Mouse (Mus musculus) heart, postnatal 36 days (tissue): Measurements from ENCODE around the gene Crim1. TPM values are rescaled to one million over a fixed set of nuclear protein-coding genes. Genes with fewer than 3 reads are reported as not detected.
A peak's percentile ranks its signal among the peaks of the same experiment; 100 is the strongest.

Experiments
- DNase-seq, 2 experiments: peaks; one replicate each; pipeline ENCODE4 v3.0.0; 2021 to 2022
- intact Hi-C: fragments of 180-260 bp; cut with DNase I; formaldehyde crosslinking; loops from one replicate; pipeline ENCODE4 v1.15.1; 2025
- total RNA-seq, 2 experiments: library from RNA; stranded (reverse); gene quantifications; 2 replicates each; pipeline ENCODE4 v1.2.3; 2021

The Crim1 gene
- total RNA-seq, 2 experiments from 2014 or later, result 50.7 to 64.8 TPM

DNA sequence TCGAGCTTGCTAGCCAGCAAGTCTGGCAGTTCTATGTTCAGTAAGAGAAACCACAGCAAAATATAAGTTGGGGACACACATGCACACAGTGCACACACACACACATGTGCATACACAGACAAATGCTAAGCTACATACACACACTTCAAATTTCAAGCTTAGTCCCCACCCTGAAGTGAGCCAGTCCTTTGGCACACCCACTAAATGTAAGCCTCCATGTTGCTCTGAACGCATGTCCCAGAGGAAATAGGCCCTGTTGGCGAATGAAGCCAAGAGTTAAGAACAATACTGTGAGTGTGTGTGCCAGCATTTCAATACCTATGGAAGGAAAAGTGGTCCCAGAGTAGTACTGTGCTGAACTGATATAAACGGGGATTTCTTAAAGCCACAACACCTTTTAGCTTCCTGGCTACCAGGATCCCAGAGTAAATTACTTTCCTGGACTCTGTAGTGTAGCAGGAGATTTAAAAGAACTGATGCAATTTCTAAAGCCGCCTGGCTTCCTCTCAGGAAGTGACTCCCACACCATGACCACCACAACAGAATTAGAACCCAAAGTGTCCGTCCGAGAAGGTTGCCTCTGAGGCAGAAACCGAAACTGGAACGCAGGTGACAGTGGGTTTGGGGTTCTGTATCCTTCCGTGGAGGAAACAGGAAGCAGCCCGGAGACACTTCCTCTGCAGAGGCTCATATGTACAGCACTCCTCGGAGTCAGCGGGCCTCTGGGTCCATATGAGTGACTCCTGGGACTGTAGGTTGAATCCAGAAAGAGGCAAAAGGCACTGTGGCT, 162.1 kb downstream of the Crim1 start:
- intact Hi-C loops, result loop anchor here (2.0 to 5.0 kb wide), 4 partner anchors 35 to 117 kb away; no protein-coding TSS in a partner anchor
- peak; percentile 55 to 61 for DNase-seq

DNA sequence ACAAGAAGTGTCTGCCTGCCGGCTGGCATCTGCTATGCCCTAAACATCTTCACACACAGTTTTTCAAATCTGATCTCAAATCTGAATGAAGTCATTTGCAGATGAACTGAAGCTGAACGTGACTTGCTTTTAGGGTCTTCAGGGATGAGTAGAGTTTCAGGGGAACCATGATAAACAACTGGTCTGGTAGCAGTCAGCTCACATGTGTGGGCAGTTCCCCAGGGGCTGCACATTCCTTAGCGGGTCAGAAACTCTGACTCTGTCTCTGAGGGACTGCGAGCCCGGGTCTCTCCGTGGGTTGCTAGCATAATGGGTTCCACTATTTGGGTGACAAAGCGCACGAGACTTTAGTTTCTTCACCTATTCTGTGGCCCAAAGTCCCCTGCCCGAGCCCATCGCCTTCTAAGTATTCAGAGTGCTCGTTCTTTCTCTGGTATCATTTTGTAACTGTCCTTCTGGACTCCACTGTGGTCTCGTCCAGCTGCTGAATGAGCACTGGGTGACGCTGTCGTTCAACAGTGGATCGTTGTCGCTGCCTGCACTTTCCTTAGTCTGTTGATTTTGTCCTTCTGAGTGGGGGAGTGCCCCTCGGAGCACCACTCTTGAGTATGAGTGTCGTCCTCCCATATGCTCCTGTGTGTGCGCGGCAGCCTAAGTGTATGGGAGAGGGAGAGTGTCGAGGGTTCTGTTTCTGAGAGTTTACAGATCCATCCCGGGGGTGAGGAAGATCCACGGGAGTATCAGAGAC, 164.7 kb downstream of the Crim1 start:
- intact Hi-C loops, result loop anchor here (5.0 kb wide), 2 partner anchors 37 to 73 kb away; no protein-coding TSS in a partner anchor
- no peak for DNase-seq

DNA sequence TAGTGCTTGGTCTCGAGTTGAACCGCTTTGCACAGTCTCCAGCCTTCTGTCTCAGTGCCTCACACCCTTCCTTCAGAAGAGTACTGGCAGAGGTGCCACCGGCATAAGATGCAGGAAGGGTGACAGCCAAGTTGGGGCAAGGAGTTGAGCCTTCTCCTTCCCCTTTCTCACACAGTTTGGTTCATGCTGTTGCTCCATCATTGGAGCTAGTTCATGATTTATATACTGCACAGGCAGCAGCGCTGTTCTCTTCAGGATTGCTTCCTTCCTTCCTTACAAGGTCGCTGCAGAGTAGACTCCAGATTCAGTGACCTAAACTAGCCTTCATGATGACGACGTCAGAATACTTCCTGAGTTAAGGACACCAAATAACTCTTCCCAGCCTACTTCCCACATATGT, 166.0 kb downstream of the Crim1 start:
- intact Hi-C loops, result no loop called here
- no peak for DNase-seq

DNA sequence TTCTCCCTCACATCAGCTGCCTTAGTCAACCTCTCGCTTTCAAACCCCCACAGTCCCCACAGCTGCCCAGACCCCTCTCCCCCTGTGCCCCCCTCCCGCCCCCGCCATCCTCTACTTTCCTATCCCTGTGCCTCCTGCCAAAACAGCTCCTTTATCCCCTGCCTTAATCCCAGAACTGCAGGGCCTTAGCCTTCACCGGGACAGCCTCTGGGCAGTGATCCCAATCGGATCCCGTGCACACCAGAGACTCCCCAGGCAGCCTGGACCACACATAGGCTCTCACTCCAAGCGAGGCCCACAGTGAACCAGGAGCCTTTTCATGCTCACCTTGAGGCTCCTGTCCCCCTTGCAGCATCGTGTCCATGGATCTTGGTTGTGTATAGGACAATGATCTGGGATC, 168.4 kb downstream of the Crim1 start:
- no peak for DNase-seq
- intact Hi-C loops, result no loop called here

DNA sequence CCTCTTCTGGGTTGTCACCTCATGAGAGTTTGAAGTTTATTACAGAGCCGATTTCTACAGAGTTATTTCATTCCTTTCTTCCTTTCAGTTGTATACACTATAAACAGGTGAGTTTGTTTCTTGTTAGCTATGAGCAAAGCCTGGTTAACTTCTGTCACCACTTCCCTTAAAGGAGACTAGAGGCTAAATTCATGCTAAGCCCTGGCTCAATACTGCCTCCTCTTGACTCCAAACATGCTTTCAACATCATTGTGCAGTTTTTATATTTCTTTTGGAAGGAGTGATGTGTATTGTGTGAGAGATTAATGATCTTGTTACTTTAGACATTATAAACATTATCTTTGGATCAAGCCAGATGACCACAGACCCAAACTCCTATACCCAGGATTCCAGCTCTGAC, 170.4 kb downstream of the Crim1 start:
- intact Hi-C loops, result loop anchor here (2.0 kb wide), 1 partner anchor 174 kb away; no protein-coding TSS in a partner anchor
- DNase-seq, result no peak

DNA sequence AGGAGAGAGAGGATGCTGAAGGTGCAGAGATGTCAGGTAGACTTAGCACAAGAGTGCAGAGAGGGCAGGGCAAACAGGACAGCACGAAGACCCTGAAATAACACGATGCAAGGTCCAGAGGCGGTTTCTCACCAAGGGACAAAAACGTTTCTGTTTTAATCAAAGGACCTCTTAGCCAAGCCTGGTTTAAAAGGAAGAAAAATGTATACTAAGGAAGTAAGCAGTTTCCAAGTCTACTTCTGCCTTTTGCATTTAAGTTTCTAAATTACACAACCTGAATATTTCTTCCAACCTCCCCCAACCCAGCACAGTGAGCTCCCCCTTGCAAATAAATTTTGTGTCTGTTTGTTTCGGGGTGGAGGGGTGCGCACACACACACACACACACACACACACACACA, 173.1 kb downstream of the Crim1 start:
- DNase-seq, result no peak

DNA sequence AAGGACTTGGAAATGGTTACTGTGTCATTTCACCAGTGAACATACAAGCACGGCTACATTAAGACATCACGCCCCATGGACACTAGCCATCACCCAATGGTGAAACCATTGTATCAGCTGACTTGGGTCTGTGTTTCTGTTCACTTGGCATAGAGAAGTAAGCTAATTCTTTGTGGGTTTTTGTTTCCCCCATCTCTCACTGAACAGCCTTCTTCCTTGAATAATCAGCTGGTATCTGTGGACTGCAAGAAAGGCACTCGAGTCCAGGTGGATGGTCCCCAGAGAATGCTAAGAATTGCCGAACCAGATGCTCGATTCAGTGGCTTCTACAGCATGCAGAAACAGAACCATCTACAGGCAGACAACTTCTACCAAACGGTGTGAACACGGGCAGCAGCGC, 173.8 kb downstream of the Crim1 start:
- intact Hi-C loops, result no loop called here
- no peak for DNase-seq

More for the DNA sequence above, 173.1 kb downstream of the Crim1 start:
- intact Hi-C loops, result no loop called here

DNA sequence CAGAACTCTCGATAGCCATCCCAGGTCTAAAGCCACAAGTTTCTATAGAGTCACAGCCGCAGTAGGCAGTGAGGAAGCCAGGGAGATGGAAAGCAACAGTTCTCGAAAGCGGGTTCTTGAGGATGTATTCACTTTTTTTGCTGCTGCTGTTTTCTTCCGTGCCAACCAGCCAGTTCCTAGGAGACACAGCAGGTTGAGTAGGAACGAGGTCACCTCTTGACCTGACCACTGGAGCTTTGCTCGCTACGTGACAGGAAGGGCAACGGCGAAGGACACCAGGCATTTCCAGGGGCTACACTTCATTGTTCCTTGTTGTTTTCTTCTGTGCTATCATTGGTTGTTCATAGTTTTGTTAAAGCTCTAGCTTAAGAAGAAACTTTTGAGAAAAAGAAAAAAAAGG, 174.7 kb downstream of the Crim1 start:
- no peak for DNase-seq
- intact Hi-C loops, result loop anchor here (5.0 kb wide), 1 partner anchor 78 kb away; no protein-coding TSS in a partner anchor

DNA sequence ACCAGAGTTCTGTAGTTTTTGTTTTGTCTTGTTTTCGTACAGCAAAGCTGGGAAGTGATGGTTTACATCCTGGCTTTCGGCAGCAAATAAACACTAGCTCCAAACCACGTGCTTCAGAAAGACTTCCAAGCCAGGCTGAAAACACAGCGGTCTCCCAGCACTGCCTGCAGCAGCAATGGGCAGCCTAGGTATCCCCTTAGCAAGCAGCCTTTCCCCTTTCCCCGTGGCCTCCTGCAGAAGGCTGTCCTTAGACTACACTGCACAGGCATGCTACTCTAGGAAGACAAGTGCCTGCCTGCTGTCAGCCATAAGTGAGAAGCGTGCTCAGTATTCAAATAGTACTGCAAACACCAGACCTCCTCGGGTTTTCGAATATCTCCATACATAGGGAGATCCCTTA, 176.5 kb downstream of the Crim1 start:
- intact Hi-C loops, result loop anchor here (5.0 kb wide), 1 partner anchor 76 kb away; no protein-coding TSS in a partner anchor
- DNase-seq, result no peak

DNA sequence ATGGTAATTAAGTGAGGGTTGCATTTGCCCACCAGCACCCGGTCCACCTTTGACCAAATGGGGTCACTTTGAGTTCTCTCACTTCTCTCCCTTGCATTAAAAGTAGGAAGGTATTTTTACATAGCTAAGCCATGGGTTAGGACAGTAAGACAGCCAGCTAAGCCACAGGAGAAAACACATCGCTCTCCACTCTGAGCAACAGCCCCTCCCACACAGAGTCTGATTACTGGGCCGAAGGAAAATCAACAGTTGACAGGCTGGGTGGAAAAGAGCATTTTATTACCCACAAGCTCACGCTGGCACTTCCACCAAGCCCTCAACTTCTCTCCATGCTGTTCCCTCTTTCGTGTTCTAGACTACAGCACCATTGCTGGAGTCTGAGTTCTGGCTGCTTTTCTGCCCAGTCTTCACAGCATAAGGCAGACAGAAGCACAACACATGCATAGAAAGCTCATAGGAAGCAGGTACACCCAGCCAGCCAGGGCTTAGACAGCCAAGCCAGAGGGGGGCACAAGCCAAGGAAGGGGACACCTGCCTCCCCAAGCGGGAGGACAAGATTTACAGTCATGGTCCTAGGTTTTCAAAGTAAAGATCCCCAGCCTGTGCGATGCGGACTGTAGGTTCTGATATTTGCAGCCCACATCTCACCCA, 179.2 kb downstream of the Crim1 start:
- DNase-seq, result no peak
- intact Hi-C loops, result loop anchor here (5.0 kb wide), 1 partner anchor 73 kb away; no protein-coding TSS in a partner anchor

DNA sequence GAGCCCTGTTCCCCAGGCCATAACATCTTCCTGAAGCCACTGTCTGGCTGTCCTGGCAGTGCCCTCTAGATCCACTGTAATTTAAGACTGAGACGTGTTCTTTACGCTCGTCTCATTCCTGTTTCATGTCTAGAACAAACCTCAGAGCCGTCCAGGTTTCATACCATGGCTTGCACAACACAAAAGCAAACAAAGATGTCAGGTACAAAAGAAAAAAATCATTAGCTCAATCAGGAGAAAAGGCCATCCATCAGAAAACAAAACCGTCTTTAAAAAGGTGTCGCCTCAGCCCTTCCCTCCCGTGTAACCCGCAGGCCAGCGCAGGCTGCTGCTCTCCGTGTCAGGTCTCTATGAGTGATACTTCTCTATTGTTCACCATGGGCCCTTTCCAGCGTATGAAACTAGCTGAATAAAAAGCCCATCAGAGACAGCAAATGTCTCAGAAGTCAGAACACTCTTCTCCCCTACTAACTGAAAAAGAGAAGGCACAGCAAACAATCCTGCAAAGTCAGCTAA, 179.7 kb downstream of the Crim1 start:
- no peak for DNase-seq
- intact Hi-C loops, result loop anchor here (5.0 kb wide), 1 partner anchor 73 kb away; no protein-coding TSS in a partner anchor

DNA sequence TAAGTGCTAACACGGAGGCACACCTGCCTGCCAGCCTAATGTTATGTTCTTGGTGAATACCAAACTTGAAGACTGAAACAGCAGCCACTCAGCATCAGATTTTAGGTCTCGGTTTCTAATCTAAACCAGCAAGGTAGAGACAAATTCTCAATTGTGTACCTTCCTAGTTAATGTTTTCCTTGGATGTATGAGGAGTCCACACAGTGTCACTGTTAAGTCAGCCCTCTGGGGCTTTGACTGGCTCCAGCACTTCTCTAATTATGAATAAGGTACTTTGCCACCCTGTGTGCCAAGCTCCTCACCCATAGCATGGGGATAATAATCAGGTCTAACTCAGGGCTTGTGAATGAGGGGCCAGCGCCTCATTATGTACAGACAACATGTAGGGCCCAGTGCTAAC, 182.3 kb downstream of the Crim1 start:
- intact Hi-C loops, result no loop called here

DNA sequence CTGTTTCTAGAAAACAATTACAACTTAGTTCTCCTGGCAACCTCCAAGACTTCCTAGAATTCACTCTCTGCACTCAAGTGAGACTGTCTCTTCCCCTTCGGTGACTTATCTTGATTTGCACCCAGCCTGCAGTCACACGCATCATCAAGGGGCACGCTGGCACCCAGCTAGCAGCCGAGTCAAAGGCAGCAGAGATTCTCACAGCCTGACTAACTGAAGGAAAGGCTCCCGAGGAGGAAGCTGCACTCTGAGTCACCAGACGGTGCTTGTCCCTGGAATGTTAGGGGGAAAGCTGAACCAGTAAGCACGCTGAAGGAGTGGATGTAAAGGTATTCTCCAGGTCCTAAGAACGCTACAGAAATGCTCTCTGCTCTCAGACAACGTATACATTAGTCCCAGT, 187.6 kb downstream of the Crim1 start:
- intact Hi-C loops, result no loop called here
- DNase-seq, result no peak

More for the DNA sequence above, 182.3 kb downstream of the Crim1 start:
- DNase-seq, result no peak

DNA sequence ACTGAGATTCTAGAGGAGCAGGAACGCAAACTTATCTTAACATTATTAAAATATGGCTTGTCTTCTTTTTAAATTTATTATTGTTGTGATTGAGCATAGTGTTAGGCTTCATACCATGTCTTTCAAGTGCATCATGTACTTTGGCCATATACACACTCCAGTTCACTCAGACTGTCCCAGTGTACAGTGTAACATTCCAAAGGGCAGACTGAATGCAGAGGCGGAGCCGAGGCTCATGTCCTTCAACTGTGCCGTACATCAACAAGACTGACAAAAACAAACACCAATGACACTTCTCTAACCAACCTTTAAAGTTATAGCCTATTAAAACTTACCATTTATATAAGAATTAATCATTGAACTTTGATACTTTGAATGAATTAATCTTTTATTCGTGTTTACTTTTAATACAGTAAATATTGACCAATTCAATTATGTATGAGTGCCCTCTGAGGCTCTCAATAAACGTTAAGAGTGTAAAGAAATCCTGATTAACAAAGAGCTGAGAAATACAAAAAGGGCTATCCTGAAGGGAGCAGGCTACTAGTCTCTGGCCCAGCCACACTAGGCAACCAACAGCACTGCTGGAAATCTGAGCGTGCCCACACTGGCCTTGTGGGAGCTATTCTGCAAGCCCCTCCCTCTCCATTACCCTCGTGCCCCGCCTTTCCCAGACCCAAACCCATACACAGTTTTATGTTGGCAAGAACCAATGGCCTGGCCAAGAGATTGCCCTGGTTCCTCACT, 188.2 kb downstream of the Crim1 start:
- DNase-seq, result no peak
- intact Hi-C loops, result no loop called here

DNA sequence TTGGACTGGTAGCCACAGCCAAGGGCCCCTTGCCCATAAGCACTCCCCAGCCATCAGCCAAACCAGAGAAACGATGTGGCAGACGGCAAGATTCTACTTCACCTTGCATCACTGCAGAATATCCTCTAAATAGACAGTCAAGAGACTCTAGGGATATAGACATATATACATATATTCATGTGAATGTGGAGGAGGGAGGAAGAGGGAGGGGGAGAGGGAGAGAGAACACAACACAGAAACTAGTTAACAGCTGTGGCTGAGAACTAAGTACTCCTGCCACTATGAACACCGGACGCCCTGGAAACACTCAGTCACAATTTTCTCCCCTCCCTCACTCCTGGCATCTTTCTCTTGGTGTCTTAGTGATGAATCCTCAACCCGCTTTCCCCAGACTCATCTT, 189.5 kb downstream of the Crim1 start:
- intact Hi-C loops, result no loop called here
- no peak for DNase-seq

DNA sequence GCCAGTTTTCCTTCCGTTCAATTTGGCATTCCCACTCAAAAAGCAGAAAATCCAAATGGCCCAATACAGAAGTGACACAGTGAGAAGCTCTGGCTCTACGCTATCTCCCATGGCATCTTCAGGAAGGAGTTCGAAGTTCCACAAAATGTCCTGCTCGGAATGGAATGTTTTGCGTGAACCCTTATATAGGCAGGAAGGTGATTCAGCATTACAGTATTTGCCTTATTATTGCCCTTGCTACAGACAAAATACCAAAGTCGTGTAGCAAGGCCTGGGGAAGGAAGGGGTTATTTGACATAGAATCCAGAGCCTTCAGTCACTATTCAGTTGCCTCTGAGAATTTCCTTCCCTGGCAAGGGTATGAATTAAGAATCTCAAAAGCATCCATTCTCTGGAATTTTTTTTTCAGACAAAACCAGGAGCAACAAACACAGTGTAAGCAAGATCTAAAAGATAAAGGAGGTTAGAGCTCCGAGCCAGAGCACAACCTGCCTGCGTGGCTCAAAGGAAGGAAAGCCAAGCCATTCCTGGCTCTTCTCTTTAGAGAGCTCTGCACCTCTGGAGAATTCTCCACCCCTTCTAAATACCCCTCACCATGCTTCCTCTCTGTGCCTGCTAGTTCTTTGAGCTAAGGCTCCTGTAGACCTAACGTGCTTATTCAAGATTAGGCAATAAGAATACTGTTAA, 192.5 kb downstream of the Crim1 start:
- DNase-seq, result no peak
- intact Hi-C loops, result no loop called here

DNA sequence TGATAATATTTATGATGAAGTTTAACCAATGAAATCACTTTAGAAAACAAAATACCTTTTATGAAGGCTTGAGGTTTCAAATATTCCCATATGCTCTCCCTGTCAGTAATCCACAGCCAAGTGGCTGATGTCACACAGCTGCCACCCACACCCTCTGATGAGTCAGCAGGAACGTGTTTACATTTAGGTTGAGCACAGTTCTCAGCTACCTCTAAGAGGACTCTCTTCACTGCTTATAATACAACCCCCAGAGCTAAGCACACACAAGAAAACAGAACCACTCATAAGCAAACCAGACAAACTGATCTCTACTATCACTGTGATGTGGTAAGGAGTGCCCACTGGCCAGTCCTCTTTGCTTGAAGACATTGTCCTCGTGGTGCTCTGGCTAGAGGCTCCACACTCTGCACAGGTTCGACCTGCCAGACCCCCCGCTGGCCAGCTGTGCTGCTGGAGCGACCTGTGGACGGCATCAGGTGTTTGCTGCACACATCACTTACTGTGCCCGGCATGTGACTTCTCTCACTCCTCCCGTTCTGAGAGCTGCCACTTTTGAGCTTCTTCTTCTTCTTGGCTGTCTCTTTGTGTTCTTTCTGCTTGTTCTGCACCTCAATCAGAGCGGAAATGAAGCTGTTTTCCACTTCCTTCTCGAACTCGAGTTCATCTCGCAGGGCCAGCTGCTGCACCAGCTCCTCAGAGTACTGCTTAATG, 200.2 kb downstream of the Crim1 start:
- no peak for DNase-seq
- intact Hi-C loops, result no loop called here

DNA sequence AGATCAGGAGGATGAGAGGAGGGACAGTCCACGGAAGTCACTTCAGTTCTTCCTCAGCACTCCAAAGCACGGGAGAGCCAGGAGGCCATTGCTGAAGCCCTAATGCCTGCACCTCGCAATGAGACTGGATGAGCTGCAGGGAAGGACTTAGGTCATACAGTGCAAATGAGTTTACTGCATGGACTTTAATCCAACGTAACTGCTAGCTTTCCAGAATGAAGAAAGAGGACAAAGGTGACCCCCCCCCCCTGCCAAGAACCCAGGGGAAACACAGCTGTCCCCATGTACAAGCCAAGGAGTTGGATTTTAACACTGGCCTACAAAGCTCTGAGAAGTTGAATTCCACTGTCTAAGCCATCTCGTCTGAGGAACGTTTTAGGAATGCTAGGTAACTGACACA, 201.3 kb downstream of the Crim1 start:
- no peak for DNase-seq
- intact Hi-C loops, result no loop called here

DNA sequence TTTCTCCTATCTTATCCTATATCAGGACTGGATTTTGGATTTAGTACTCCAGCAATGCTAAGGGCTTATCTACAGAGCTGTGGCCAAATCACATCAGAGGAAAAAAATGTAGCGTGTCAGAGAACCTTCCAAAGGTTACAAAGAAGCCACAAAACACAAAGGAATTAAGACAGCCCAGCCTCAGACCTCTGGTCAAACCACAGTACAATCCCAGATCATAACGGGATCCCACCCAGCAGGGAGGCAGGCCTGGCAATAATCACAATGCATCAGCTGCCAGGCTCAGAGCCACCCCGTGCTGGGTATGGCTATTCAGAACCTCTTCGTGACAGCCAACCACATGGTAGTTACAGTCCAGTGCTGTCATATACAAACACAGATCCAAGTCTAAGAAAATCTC, 201.7 kb downstream of the Crim1 start:
- intact Hi-C loops, result no loop called here
- no peak for DNase-seq
